Mouse (Mus musculus): Measurements from ENCODE around the gene Pth1r. TPM values are rescaled to one million over a fixed set of nuclear protein-coding genes. Genes with fewer than 3 reads are reported as not detected.

The Pth1r gene
- polyA plus RNA-seq, 1 experiment: 11.0 TPM

GRCm38 (mm10) chr9:110762763-110763162 is 15.8 kb upstream of the Pth1r start:
- TF ChIP-seq CTCF (IDR thresholded peaks at IDR 0.05; ENCODE audit: extremely low read depth, insufficient read depth, insufficient read length, insufficient replicate concordance) (no peak), POLR2A (IDR thresholded peaks at IDR 0.05; ENCODE audit: low read depth, low read length) (no peak)
- H3K4me3 ChIP-seq (ENCODE audit: extremely low read depth, insufficient read depth, insufficient read length): no peak overlapping the region
- 88% methylated on average over 10 of the region's 10 CpGs for WGBS

GRCm38 (mm10) chr9:110760886-110761285 is 13.9 kb upstream of the Pth1r start:
- TF ChIP-seq POLR2A (IDR thresholded peaks at IDR 0.05; ENCODE audit: low read depth, low read length) (no peak), CTCF (IDR thresholded peaks at IDR 0.05; ENCODE audit: extremely low read depth, insufficient read depth, insufficient read length, insufficient replicate concordance) (no peak)
- H3K4me3 ChIP-seq (ENCODE audit: extremely low read depth, insufficient read depth, insufficient read length): no peak overlapping the region
- no peaks in the 10 kb centered on the region for H3K36me3 ChIP-seq (ENCODE audit: control insufficient read depth, insufficient read depth, low read length)
- H3K4me1 ChIP-seq (ENCODE audit: control insufficient read depth, insufficient read depth, insufficient read length): no peaks in the 10 kb centered on the region
- WGBS: 96% methylated on average over 8 of the region's 8 CpGs
- DNase-seq (ENCODE audit: low read depth in 1 of 2, low spot score in 2 of 2): no peak
- no peak overlapping the region for H3K27ac ChIP-seq (ENCODE audit: insufficient read depth, low read length)
- H3K27me3 ChIP-seq (ENCODE audit: control insufficient read depth, insufficient read depth, low read length): no peaks in the 10 kb centered on the region

More at GRCm38 (mm10) chr9:110762763-110763162, 15.8 kb upstream of the Pth1r start:
- no peaks in the 10 kb centered on the region for H3K36me3 ChIP-seq (ENCODE audit: control insufficient read depth, insufficient read depth, low read length)
- H3K4me1 ChIP-seq (ENCODE audit: control insufficient read depth, insufficient read depth, insufficient read length): no peaks in the 10 kb centered on the region
- no peak overlapping the region for H3K27ac ChIP-seq (ENCODE audit: insufficient read depth, low read length)
- no peak for DNase-seq (ENCODE audit: low read depth in 1 of 2, low spot score in 2 of 2)
- no peaks in the 10 kb centered on the region for H3K27me3 ChIP-seq (ENCODE audit: control insufficient read depth, insufficient read depth, low read length)

- 55% methylated on average over 2 of the region's 2 CpGs for WGBS
- DNase-seq (ENCODE audit: low read depth in 1 of 2, low spot score in 2 of 2): peak in 1 of 2 experiments; percentile 19
- H3K27me3 ChIP-seq (ENCODE audit: control insufficient read depth, insufficient read depth, low read length): no peaks in the 10 kb centered on the region
These were observed 12.3 kb upstream of the Pth1r start for GRCm38 (mm10) chr9:110759265-110759664.

GRCm38 (mm10) chr9:110758605-110759004 is 11.7 kb upstream of the Pth1r start:
- Histone ChIP-seq H3K36me3 (ENCODE audit: control insufficient read depth, insufficient read depth, low read length) (no peaks in the 10 kb centered on the region), H3K4me3 (ENCODE audit: extremely low read depth, insufficient read depth, insufficient read length) (no peak overlapping the region), H3K27ac (ENCODE audit: insufficient read depth, low read length) (no peak overlapping the region), H3K27me3 (ENCODE audit: control insufficient read depth, insufficient read depth, low read length) (no peaks in the 10 kb centered on the region), H3K4me1 (ENCODE audit: control insufficient read depth, insufficient read depth, insufficient read length) (no peaks in the 10 kb centered on the region)
- TF ChIP-seq CTCF (IDR thresholded peaks at IDR 0.05; ENCODE audit: extremely low read depth, insufficient read depth, insufficient read length, insufficient replicate concordance): no peak
- no peak for TF ChIP-seq POLR2A (IDR thresholded peaks at IDR 0.05; ENCODE audit: low read depth, low read length)
- no peak for DNase-seq (ENCODE audit: low read depth in 1 of 2, low spot score in 2 of 2)
- WGBS: 84% methylated on average over 8 of the region's 8 CpGs

More at GRCm38 (mm10) chr9:110759265-110759664, 12.3 kb upstream of the Pth1r start:
- Histone ChIP-seq H3K4me1 (ENCODE audit: control insufficient read depth, insufficient read depth, insufficient read length) (no peaks in the 10 kb centered on the region), H3K27ac (ENCODE audit: insufficient read depth, low read length) (no peak overlapping the region), H3K36me3 (ENCODE audit: control insufficient read depth, insufficient read depth, low read length) (no peaks in the 10 kb centered on the region), H3K4me3 (ENCODE audit: extremely low read depth, insufficient read depth, insufficient read length) (no peak overlapping the region)
- TF ChIP-seq CTCF (IDR thresholded peaks at IDR 0.05; ENCODE audit: extremely low read depth, insufficient read depth, insufficient read length, insufficient replicate concordance) (peak; percentile 60; the same call in 1 of the 2 replicates), POLR2A (IDR thresholded peaks at IDR 0.05; ENCODE audit: low read depth, low read length) (no peak)

- DNase-seq (ENCODE audit: low read depth in 1 of 2, low spot score in 2 of 2): no peak
- no peaks in the 10 kb centered on the region for H3K36me3 ChIP-seq (ENCODE audit: control insufficient read depth, insufficient read depth, low read length)
- no peaks in the 10 kb centered on the region for H3K4me1 ChIP-seq (ENCODE audit: control insufficient read depth, insufficient read depth, insufficient read length)
- H3K27ac ChIP-seq (ENCODE audit: insufficient read depth, low read length): no peak overlapping the region
- TF ChIP-seq CTCF (IDR thresholded peaks at IDR 0.05; ENCODE audit: extremely low read depth, insufficient read depth, insufficient read length, insufficient replicate concordance) (no peak), POLR2A (IDR thresholded peaks at IDR 0.05; ENCODE audit: low read depth, low read length) (no peak)
- WGBS: 90% methylated on average over 5 of the region's 5 CpGs
- H3K4me3 ChIP-seq (ENCODE audit: extremely low read depth, insufficient read depth, insufficient read length): no peak overlapping the region
- no peaks in the 10 kb centered on the region for H3K27me3 ChIP-seq (ENCODE audit: control insufficient read depth, insufficient read depth, low read length)
These were observed 10.9 kb upstream of the Pth1r start for GRCm38 (mm10) chr9:110757816-110758215.

GRCm38 (mm10) chr9:110753773-110754172 is 6.8 kb upstream of the Pth1r start:
- TF ChIP-seq CTCF (IDR thresholded peaks at IDR 0.05; ENCODE audit: extremely low read depth, insufficient read depth, insufficient read length, insufficient replicate concordance) (no peak), POLR2A (IDR thresholded peaks at IDR 0.05; ENCODE audit: low read depth, low read length) (no peak)
- H3K4me3 ChIP-seq (ENCODE audit: extremely low read depth, insufficient read depth, insufficient read length): no peak overlapping the region
- 87% methylated on average over 4 of the region's 4 CpGs for WGBS

GRCm38 (mm10) chr9:110752917-110753435 is 6.0 kb upstream of the Pth1r start:
- H3K27me3 ChIP-seq (ENCODE audit: control insufficient read depth, insufficient read depth, low read length): no peaks in the 10 kb centered on the region
- no peaks in the 10 kb centered on the region for H3K36me3 ChIP-seq (ENCODE audit: control insufficient read depth, insufficient read depth, low read length)
- no peak overlapping the region for H3K27ac ChIP-seq (ENCODE audit: insufficient read depth, low read length)
- H3K4me1 ChIP-seq (ENCODE audit: control insufficient read depth, insufficient read depth, insufficient read length): no peaks in the 10 kb centered on the region
- DNase-seq (ENCODE audit: low read depth in 1 of 2, low spot score in 2 of 2): no peak
- no peak for TF ChIP-seq POLR2A (IDR thresholded peaks at IDR 0.05; ENCODE audit: low read depth, low read length)
- no peak for TF ChIP-seq CTCF (IDR thresholded peaks at IDR 0.05; ENCODE audit: extremely low read depth, insufficient read depth, insufficient read length, insufficient replicate concordance)
- WGBS: 93% methylated on average over 4 of the region's 4 CpGs
- H3K4me3 ChIP-seq (ENCODE audit: extremely low read depth, insufficient read depth, insufficient read length): no peak overlapping the region

More at GRCm38 (mm10) chr9:110753773-110754172, 6.8 kb upstream of the Pth1r start:
- Histone ChIP-seq H3K4me1 (ENCODE audit: control insufficient read depth, insufficient read depth, insufficient read length) (no peaks in the 10 kb centered on the region), H3K27me3 (ENCODE audit: control insufficient read depth, insufficient read depth, low read length) (no peaks in the 10 kb centered on the region), H3K36me3 (ENCODE audit: control insufficient read depth, insufficient read depth, low read length) (no peaks in the 10 kb centered on the region), H3K27ac (ENCODE audit: insufficient read depth, low read length) (no peak overlapping the region)
- no peak for DNase-seq (ENCODE audit: low read depth in 1 of 2, low spot score in 2 of 2)

Measured in spleen, adult 2 months (tissue).